Mouse (Mus musculus) liver, embryonic 12.5 days (tissue): ENCODE data around the gene Syt5. TPM values are rescaled to one million over a fixed set of nuclear protein-coding genes. Genes with fewer than 3 reads are reported as not detected.
"Not testable (repeated sequence)": the region's sequence is repeated elsewhere in the genome, so short reads cannot be mapped to it uniquely, and the experiment has no call there.

Experiments used
- ATAC-seq: fragments of 200-750 bp; cut with Nextera tagmentation; 2 replicates; pipeline ENCODE4 v1.8.0; 2017; ENCODE audit warnings: moderate number of reproducible peaks, mild to moderate bottlenecking, moderate library complexity
- H3K27ac ChIP-seq: fragments of 300-500 bp; sonication (generic); 2 replicates; pipeline ENCODE4 v1.5.1; 2016; ENCODE audit warnings: mild to moderate bottlenecking
- H3K27me3 ChIP-seq: fragments of 300-500 bp; sonication (generic); replicated peaks from 2 replicates; pipeline ENCODE4 v1.6.1; 2016; ENCODE audit warnings: mild to moderate bottlenecking, moderate library complexity
- H3K36me3 ChIP-seq: fragments of 300-500 bp; sonication (generic); 2 replicates; pipeline ENCODE4 v1.6.1; 2016; ENCODE audit warnings: mild to moderate bottlenecking, moderate library complexity
- H3K4me1 ChIP-seq: fragments of 300-500 bp; sonication (generic); 2 replicates; pipeline ENCODE4 v1.6.1; 2016
- H3K4me2 ChIP-seq: fragments of 300-500 bp; sonication (generic); 2 replicates; pipeline ENCODE4 v1.6.1; 2016; ENCODE audit warnings: mild to moderate bottlenecking, moderate library complexity
- H3K4me3 ChIP-seq: fragments of 300-500 bp; sonication (generic); 2 replicates; pipeline ENCODE4 v1.5.1; 2016; ENCODE audit warnings: mild to moderate bottlenecking, moderate library complexity
- H3K9ac ChIP-seq: fragments of 300-500 bp; sonication (generic); 2 replicates; pipeline ENCODE4 v1.6.1; 2016; ENCODE audit warnings: mild to moderate bottlenecking, moderate library complexity
- H3K9me3 ChIP-seq: fragments of 300-500 bp; sonication (generic); replicated peaks from 2 replicates; pipeline ENCODE4 v1.6.1; 2016; ENCODE audit warnings: mild to moderate bottlenecking, moderate library complexity
- WGBS: fragments of 180-500 bp; shearing (Covaris S2); methylation state at CpG from one replicate; pipeline ENCODE4 v1.1.7; 2016; ENCODE audit not compliant: insufficient replicate concordance; 5-methylcytosine and 5-hydroxymethylcytosine counted together
- polyA plus RNA-seq: library from polyadenylated mRNA; unstranded; fragments of >200 nt; fragmentation: Nextera tagmentation; extraction: Ambion mirVana; gene quantifications from 2 replicates; pipeline ENCODE4 v1.2.1, GENCODE M21; 2016

Gene Syt5
- polyA plus RNA-seq, 1 experiment from 2014 or later: 1.3 TPM

DNA sequence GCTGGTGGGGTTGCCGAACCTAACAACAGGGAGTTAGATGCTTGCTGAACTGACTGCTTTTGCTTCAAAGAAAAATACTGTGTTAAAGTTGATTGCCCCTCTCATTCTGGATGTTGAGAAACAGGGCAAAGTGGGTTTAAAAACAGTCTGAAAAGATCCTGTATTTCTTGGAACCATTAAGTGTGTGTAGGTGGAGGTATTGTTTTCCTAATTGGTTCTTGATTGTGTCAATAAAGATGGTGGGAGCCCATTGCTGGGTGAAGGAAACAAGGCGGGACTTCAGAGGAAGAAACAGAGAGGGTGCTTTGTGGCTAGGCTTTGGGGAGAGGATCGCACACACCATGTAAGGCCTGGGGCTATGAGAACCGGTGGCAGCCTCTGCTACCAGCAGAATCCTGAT, 10.2 kb downstream of the Syt5 start:
- Histone ChIP-seq H3K4me2 (no peak overlapping the region), H3K36me3 (no peaks in the 10 kb centered on the region), H3K9me3 (no peaks in the 10 kb centered on the region), H3K27me3 (peaks cover 18% of the 10 kb centered on the region), H3K27ac (no peak overlapping the region), H3K9ac (no peak overlapping the region), H3K4me1 (no peaks in the 10 kb centered on the region; the same call in 1 of the 2 replicates), H3K4me3 (no peak overlapping the region)
- no peak for ATAC-seq
- 35% methylated on average over 4 of the region's 4 CpGs for WGBS

DNA sequence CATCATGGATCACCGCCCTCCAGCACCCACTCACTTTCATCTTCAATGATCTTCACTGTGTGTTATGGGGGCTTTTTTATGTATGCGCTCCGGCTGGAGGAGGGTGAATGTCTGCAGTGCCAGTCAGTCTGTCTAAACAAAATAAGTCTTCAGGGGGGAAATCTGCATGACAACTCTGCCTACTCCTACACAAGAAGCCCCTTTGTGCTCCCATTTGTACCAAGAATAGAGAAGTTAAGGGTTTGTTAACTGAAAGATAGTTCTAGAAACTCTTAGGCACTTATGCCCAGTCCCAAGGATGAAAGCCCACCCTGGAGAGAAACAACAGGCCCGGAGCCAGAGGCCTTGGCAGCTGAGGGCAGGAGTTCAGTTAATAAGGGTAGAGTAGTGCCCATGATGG, 11.0 kb downstream of the Syt5 start:
- Histone ChIP-seq H3K27me3 (peaks cover 26% of the 10 kb centered on the region), H3K4me1 (no peaks in the 10 kb centered on the region), H3K36me3 (no peaks in the 10 kb centered on the region), H3K4me2 (no peak overlapping the region), H3K9ac (no peak overlapping the region), H3K4me3 (no peak overlapping the region), H3K27ac (no peak overlapping the region), H3K9me3 (no peaks in the 10 kb centered on the region)
- 80% methylated on average over 4 of the region's 4 CpGs for WGBS
- ATAC-seq: no peak

DNA sequence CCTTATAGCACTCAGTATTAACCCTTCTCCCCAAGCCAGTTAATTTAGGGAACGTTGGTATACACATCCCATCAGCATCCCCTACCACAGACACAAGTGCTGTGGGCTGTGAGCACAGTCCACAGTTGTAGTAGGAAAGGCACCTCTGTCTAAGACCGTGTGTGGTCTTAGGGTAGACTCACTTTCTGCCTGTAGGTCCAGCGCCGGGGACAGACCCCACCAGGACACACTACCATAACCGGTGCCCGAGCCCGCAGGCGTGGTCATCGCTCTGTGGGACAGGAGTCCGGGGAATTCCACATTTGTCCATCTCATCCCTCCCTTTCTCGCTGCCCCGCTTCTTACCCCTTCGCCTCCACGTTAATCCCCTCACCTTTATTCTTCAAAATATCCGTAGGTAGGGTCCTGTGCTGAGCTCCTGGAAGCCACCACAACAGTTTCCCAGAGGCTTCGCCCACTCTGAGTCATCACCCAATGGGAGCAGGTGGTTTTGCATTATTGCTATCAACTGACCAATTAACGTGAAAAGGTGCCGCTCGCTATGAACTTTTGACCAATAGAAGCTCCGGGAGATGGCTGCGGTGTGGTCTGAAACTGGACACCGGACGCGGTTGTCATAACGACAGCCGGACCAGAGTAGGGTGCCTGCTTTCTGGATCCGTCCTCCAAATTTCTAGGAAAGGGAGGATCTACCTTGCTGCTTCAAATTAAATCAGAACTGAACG, 15.2 kb downstream of the Syt5 start, which contains the start of gene Dnaaf3:
TSS of gene Dnaaf3 (minus strand) at position 449 of the 725 bp plus-strand sequence.
- WGBS: 8% methylated on average over 28 of the region's 28 CpGs
- H3K27me3 ChIP-seq: peaks cover 32% of the 10 kb centered on the region
- peak; percentile 75 for ATAC-seq
- H3K4me2 ChIP-seq: peak within 1 kb of the TSS; percentile 55
- no peaks in the 10 kb centered on the region for H3K36me3 ChIP-seq
- H3K27ac ChIP-seq: no peak within 1 kb of the TSS
- H3K9ac ChIP-seq: no peak within 1 kb of the TSS
- peaks cover 4% of the 10 kb centered on the region for H3K4me1 ChIP-seq
- H3K4me3 ChIP-seq: peak within 1 kb of the TSS; percentile 28
- no peaks in the 10 kb centered on the region for H3K9me3 ChIP-seq

DNA sequence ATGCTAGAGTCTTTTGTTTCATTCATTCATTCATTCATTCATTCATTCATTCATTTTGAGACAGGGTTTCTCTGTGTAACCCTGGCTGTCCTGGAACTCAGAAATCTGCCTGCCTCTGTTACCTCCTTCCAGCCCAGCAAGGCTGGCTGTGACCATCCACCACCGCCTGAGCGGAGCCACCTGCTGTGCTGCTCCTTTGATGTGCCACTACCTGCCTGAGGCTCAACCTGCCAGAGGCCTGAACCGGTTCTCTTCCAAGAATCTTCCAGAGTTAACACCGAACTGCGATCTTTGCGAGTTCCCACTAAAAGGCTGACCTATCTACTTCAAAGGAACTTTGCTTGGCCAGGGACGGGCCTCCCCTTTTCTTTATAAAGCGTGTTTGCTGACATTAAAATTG, 17.2 kb downstream of the Syt5 start:
- H3K9ac ChIP-seq, H3K4me2 ChIP-seq, H3K27ac ChIP-seq, ATAC-seq, H3K9me3 ChIP-seq, H3K4me3 ChIP-seq, H3K36me3 ChIP-seq: not testable (repeated sequence)
- 48% methylated on average over 8 of the region's 8 CpGs for WGBS
- H3K27me3 ChIP-seq: peaks cover 32% of the 10 kb centered on the region
- peaks cover 19% of the 10 kb centered on the region for H3K4me1 ChIP-seq

DNA sequence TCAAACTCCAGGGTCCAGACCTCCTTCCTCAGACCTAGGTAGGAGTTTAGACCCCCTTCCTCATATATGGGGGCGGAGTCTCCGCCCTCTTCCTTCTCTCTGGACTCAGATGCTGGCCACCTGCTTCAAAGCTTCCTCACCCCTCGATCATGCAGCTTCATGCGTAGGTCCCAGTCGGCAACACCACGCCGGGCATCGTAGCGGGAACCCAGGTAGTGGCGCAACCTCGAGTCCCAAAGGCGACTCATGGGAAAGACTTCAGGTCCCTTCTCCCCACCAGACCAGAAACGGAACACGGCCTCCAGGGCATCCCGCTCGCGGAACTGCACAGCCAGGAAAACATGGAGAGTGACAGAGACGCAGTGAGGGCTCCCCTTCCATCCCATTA, 20.0 kb downstream of the Syt5 start:
- no peak for ATAC-seq
- Histone ChIP-seq H3K9ac (no peak overlapping the region), H3K27ac (no peak overlapping the region), H3K9me3 (no peaks in the 10 kb centered on the region), H3K4me3 (no peak overlapping the region), H3K27me3 (peaks cover 21% of the 10 kb centered on the region), H3K4me2 (peak overlapping the region; percentile 69), H3K36me3 (no peaks in the 10 kb centered on the region), H3K4me1 (peaks cover 36% of the 10 kb centered on the region)
- WGBS: 54% methylated on average over 18 of the region's 18 CpGs

DNA sequence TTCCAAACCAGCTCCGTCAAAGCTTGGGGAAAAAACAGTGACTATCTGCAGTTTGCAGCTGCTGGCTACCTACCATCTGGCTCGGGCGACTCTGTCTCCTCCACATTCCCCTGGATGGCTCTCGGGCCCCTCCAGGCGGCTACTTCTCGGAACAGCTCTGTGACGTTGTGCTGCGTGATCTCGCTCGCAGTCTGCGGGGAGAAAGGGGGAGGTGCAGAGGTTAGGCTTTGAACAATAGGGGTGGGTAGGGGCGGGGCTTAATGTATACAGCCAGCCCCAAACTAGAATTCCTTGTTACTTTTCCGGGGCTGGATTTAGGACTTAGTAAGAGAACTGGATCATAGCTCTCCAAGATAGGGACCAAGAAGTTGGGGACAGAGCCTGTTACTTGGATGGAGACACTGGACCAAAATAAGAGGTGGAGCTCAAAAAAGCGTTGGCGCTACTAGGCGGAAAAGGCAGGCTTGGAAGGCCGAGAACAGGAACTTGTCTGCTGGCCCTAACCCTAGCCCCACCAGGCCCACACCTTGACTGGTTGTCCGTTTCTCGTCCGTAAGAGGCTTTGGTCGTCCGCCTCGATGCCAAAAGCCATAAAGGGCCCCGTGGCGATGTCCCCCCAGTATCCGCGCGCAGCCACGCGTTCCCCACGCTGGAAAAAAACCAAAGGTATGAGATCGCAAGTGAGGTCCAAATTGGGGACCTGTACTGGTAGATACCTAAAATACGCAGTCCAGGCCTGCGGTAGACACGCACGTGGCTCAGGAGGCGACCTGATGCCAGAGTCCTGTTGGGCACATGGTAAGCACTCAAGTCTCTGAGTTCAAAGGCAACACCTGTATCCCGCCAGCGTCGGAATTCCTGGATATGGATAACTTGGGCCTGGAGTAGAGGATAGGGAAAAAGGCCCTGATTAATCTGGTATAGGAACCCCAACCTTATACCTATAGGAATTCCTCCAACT, 20.7 kb downstream of the Syt5 start:
- H3K4me1 ChIP-seq: peaks cover 43% of the 10 kb centered on the region
- WGBS: 18% methylated on average over 40 of the region's 40 CpGs
- peak; percentile 85 for ATAC-seq
- H3K4me3 ChIP-seq: peak overlapping the region; percentile 47
- H3K27ac ChIP-seq: no peak overlapping the region; the same call in 1 of the 2 replicates
- H3K9ac ChIP-seq: peak overlapping the region; percentile 60
- H3K4me2 ChIP-seq: peak overlapping the region; percentile 69
- no peaks in the 10 kb centered on the region for H3K36me3 ChIP-seq
- H3K27me3 ChIP-seq: peaks cover 21% of the 10 kb centered on the region
- H3K9me3 ChIP-seq: no peaks in the 10 kb centered on the region

DNA sequence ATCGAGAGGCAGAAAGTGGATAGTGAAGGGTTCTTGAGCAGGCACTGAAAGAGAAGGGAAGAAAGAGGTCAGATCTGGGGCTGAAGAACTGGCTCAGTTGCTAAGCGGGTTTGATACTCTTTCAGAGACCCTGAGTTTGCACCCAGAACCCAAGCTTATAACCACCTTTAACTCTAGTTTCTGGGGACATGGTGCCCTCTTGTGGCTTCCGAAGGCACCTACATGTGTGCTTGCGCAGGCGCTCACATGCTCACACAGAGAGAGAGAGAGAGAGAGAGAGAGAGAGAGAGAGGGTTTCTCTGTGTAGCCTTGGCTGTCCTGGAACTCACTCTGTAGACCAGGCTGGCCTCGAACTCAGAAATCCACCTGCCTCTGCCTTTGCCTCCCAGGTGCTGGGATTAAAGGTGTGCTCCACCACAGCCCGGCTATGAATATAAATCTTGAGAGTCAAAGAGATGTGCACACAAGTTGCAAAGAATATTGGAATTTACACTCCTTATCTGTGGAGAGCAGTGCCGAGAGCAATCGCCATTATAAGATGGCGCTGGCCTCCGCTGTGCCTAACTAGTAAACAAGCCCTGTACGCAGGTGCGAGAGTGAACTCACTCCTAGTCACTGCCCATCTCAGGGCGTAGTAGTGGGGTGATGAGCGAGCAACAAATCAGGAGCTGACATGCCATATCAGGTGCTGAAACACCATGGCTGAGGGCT, 23.0 kb downstream of the Syt5 start, which contains the start of gene Tnni3:
TSS of gene Tnni3 (minus strand) at position 18 of the 711 bp plus-strand sequence.
- not testable (repeated sequence) for H3K4me3 ChIP-seq, H3K9ac ChIP-seq, H3K4me2 ChIP-seq, H3K27ac ChIP-seq, ATAC-seq, H3K9me3 ChIP-seq, H3K36me3 ChIP-seq
- Histone ChIP-seq H3K4me1 (peaks cover 53% of the 10 kb centered on the region), H3K27me3 (peaks cover 26% of the 10 kb centered on the region)
- WGBS: 61% methylated on average over 15 of the region's 15 CpGs

DNA sequence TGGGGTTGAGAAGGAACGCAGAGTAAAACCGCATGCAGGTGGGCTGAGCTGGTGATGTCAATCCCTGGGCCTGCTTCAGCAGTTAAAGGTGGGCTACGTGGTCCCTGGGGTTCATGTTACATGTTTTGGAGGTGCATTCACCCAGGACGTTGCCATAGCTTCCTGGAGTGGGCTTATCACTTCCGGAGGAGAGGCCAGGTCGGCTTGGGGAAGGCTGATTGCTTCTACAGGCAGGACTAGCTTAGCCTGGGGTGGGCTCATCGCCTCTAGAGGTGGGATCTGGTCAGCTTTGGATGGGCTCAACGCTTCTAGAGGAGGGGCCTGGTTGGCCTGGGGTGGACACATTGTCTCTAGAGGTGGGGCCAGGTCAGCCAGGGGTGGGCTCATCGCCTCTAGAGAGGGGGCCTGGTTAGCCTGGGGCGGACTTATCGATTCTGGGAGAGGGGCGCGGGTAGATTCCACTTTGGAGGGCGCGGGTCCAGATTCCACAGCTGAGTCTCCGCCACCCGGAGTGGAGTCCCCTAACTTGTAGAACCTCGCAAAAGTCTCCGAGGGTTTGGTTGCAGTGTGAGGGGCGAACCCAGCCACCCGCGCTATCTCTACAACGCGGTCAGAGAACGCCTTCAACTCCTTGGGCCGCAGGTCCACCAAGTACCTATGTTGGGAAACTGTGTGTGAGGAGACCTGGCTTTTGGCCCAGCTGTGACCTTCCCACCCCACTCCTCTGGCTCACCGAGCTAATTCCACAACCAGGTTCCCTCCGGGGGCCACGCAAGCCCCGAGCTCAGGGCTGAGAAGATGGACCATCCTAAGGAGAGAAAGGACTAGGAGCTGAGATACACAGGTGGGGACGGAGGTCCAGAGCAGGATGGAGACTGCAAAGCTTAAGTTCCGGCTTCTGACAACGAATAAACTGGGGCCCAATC, 23.9 kb downstream of the Syt5 start:
- Histone ChIP-seq H3K9me3 (no peaks in the 10 kb centered on the region), H3K4me2 (no peak overlapping the region), H3K9ac (no peak overlapping the region), H3K4me1 (peaks cover 55% of the 10 kb centered on the region), H3K27ac (no peak overlapping the region), H3K27me3 (peaks cover 26% of the 10 kb centered on the region), H3K4me3 (no peak overlapping the region), H3K36me3 (no peaks in the 10 kb centered on the region)
- 72% methylated on average over 33 of the region's 33 CpGs for WGBS
- no peak for ATAC-seq

DNA sequence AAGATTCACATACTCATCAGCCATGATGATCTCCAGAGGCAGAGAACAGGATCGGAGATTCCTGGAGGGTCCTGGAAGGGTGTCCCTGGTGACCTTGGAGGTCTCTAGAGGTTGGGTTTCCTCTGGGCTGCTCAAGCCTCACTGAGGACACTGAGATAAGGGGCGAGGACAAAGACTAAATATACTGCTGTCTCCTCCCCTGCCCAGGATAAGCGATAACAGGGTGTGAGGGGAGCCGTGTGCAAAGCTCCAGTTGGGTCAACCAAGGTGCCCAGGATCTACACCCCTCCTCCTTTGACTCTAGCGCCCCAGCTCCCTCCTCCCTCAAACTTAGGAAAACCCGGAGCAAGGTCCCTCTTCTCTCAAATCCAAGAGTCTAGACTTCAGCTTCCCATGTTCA, 25.0 kb downstream of the Syt5 start:
- ATAC-seq: 0 out of 2 replicates have a peak, but pooled peaks have one; percentile 28
- H3K27me3 ChIP-seq: peaks cover 26% of the 10 kb centered on the region
- no peak overlapping the region for H3K4me3 ChIP-seq
- peaks cover 55% of the 10 kb centered on the region for H3K4me1 ChIP-seq
- H3K9me3 ChIP-seq: no peaks in the 10 kb centered on the region
- H3K27ac ChIP-seq: no peak overlapping the region
- no peak overlapping the region for H3K9ac ChIP-seq
- no peak overlapping the region for H3K4me2 ChIP-seq
- H3K36me3 ChIP-seq: no peaks in the 10 kb centered on the region
- 23% methylated on average over 6 of the region's 6 CpGs for WGBS

DNA sequence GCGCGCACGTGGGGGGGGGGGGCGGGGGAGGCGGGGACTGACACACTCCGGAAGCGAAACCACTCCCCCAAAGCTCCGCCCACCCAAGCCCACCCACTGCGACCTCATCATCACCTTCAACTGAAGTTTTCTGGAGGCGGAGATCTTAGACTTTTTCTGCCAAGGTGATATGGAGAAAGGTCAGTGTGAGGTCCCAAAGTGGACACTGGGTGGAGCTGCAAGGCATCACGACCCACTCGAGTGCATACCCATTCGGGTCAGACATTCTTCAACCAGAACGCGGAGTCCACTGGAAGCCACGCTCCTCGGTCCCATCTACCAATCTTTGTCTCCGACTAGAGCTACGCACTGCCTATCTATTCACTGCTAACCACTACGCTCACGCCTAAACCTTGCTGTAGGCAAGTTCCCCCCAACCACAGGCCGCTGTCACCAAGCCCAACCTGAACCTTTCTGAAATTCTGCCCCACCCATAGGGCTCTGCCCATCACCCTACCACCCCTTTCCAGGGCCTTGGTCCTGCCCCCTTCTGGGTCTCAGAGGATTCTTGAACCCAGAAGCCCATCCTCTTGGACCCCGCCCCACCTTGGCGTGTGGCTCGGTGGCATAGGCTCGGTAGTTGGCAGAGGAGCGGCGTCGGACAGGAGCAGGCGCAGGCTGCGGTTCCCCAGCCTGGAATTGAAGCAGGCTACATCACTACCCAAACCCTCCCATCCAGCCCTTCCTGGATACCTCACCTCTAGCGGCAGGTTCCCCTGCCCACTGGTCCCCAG, 25.9 kb downstream of the Syt5 start:
- H3K27ac ChIP-seq: no peak overlapping the region

More for the DNA sequence above, 25.9 kb downstream of the Syt5 start:
- Histone ChIP-seq H3K9me3 (no peaks in the 10 kb centered on the region), H3K4me3 (peak overlapping the region; percentile 23), H3K4me1 (peaks cover 54% of the 10 kb centered on the region), H3K9ac (no peak overlapping the region), H3K27me3 (peaks cover 26% of the 10 kb centered on the region), H3K36me3 (no peaks in the 10 kb centered on the region), H3K4me2 (peak overlapping the region; percentile 60)
- 23% methylated on average over 32 of the region's 32 CpGs for WGBS
- ATAC-seq: no peak
